Mouse (Mus musculus): ENCODE data around the gene Zfp689.
"Not testable (repeated sequence)": the region's sequence is repeated elsewhere in the genome, so short reads cannot be mapped to it uniquely, and the experiment has no call there.

Zfp689 gene

GRCm38 (mm10) chr7:127470743-127471645 lies 22.0 kb upstream of the Zfp689 start:
- DNase-seq (ENCODE audit: low spot score), result peak; percentile 72

- DNase-seq (ENCODE audit: low spot score), result no peak
These were observed 21.2 kb upstream of the Zfp689 start for GRCm38 (mm10) chr7:127470011-127470715.

- DNase-seq (ENCODE audit: low spot score), result no peak
These were observed 17.6 kb upstream of the Zfp689 start for GRCm38 (mm10) chr7:127466606-127467005.

- DNase-seq (ENCODE audit: low spot score), result not testable (repeated sequence)
These were observed 16.7 kb upstream of the Zfp689 start for GRCm38 (mm10) chr7:127465670-127466069.

- DNase-seq (ENCODE audit: low spot score), result no peak
These were observed 16.2 kb upstream of the Zfp689 start for GRCm38 (mm10) chr7:127465191-127465590.

- not testable (repeated sequence) for DNase-seq (ENCODE audit: low spot score)
These were observed 10.4 kb upstream of the Zfp689 start, which contains the start of gene Prr14 for GRCm38 (mm10) chr7:127459311-127459710. TSS of gene Prr14 (plus strand) at chr7:127459611.

GRCm38 (mm10) chr7:127458371-127459122 lies 9.6 kb upstream of the Zfp689 start:
- DNase-seq (ENCODE audit: low spot score), result not testable (repeated sequence)

GRCm38 (mm10) chr7:127454905-127455304 lies 5.9 kb upstream of the Zfp689 start:
- no peak for DNase-seq (ENCODE audit: low spot score)

GRCm38 (mm10) chr7:127453056-127453455 lies 4.1 kb upstream of the Zfp689 start:
- DNase-seq (ENCODE audit: low spot score), result no peak

GRCm38 (mm10) chr7:127449966-127450365 lies 1.0 kb upstream of the Zfp689 start:
- DNase-seq (ENCODE audit: low spot score), result no peak

GRCm38 (mm10) chr7:127443976-127444375 lies 5.0 kb downstream of the Zfp689 start:
- DNase-seq (ENCODE audit: low spot score), result no peak

- DNase-seq (ENCODE audit: low spot score), result no peak
These were observed 11.2 kb downstream of the Zfp689 start for GRCm38 (mm10) chr7:127437724-127438123.

GRCm38 (mm10) chr7:127435206-127435605 lies 13.8 kb downstream of the Zfp689 start:
- DNase-seq (ENCODE audit: low spot score), result no peak

GRCm38 (mm10) chr7:127426354-127426753 lies 22.6 kb downstream of the Zfp689 start:
- DNase-seq (ENCODE audit: low spot score), result no peak

- no peak for DNase-seq (ENCODE audit: low spot score)
These were observed 23.0 kb downstream of the Zfp689 start for GRCm38 (mm10) chr7:127425911-127426310.

- no peak for DNase-seq (ENCODE audit: low spot score)
These were observed 23.7 kb downstream of the Zfp689 start for GRCm38 (mm10) chr7:127425291-127425690.

- DNase-seq (ENCODE audit: low spot score), result no peak
These were observed 26.7 kb downstream of the Zfp689 start for GRCm38 (mm10) chr7:127422247-127422646.

GRCm38 (mm10) chr7:127421388-127422191 lies 27.4 kb downstream of the Zfp689 start, which contains the start of gene Zfp688:
TSS of gene Zfp688 (minus strand) at chr7:127422068.
- peak; percentile 93 for DNase-seq (ENCODE audit: low spot score)

- no peak for DNase-seq (ENCODE audit: low spot score)
These were observed 37.5 kb downstream of the Zfp689 start for GRCm38 (mm10) chr7:127411418-127411817.

- peak; percentile 82 for DNase-seq (ENCODE audit: low spot score)
These were observed 42.7 kb downstream of the Zfp689 start, which contains the start of gene Zfp764 for GRCm38 (mm10) chr7:127406002-127406987. TSS of gene Zfp764 (minus strand) at chr7:127406822.
